Mouse (Mus musculus): Measurements from ENCODE around the gene Gm3376.
"Not testable (repeated sequence)": the region's sequence is repeated elsewhere in the genome, so short reads cannot be mapped to it uniquely, and the experiment has no call there.

Gm3376 gene

GRCm38 (mm10) chrY:3771373-3771772 is at the start of gene Gm3376:
TSS of gene Gm3376 (plus strand) at chrY:3771673.
- not testable (repeated sequence) for DNase-seq (ENCODE audit: low spot score in 2 of 2)
